Mouse (Mus musculus) hindbrain, postnatal 0 days (tissue): ENCODE data around the gene Ftl1. TPM values are rescaled to one million over a fixed set of nuclear protein-coding genes. Genes with fewer than 3 reads are reported as not detected.
"Not testable (repeated sequence)": the region's sequence is repeated elsewhere in the genome, so short reads cannot be mapped to it uniquely, and the experiment has no call there.

Experiments
- ATAC-seq: fragments of 200-750 bp; cut with Nextera tagmentation; 2 replicates; pipeline ENCODE4 v1.8.0; 2017; ENCODE audit warnings: mild to moderate bottlenecking, moderate TSS enrichment, moderate library complexity
- DNase-seq: peaks from one replicate; pipeline ENCODE4 v3.0.0-alpha.2; 2015; ENCODE audit warnings: low spot score
- H3K27ac ChIP-seq: fragments of 300-500 bp; sonication (generic); 2 replicates; pipeline ENCODE4 v1.5.1; 2014; ENCODE audit warnings: mild to moderate bottlenecking
- H3K27me3 ChIP-seq: fragments of 300-500 bp; sonication (generic); 2 replicates; pipeline ENCODE4 v1.6.1; 2014; ENCODE audit warnings: low read length, mixed read lengths; ENCODE audit not compliant: insufficient read depth
- H3K36me3 ChIP-seq: fragments of 300-500 bp; sonication (generic); 2 replicates; pipeline ENCODE4 v1.6.1; 2014; ENCODE audit warnings: low read length, mixed read lengths; ENCODE audit not compliant: insufficient read depth
- H3K4me1 ChIP-seq: fragments of 300-500 bp; sonication (generic); 2 replicates; pipeline ENCODE4 v1.6.1; 2014; ENCODE audit warnings: antibody characterized with exemption, low read length, mixed read lengths; ENCODE audit not compliant: insufficient read depth
- H3K4me2 ChIP-seq: fragments of 300-500 bp; sonication (generic); 2 replicates; pipeline ENCODE4 v1.6.1; 2014; ENCODE audit warnings: low read depth, mild to moderate bottlenecking, low read length, moderate library complexity, mixed read lengths
- H3K4me3 ChIP-seq: fragments of 300-500 bp; sonication (generic); 2 replicates; pipeline ENCODE4 v1.5.1; 2014; ENCODE audit warnings: low read length
- H3K9ac ChIP-seq: fragments of 300-500 bp; sonication (generic); replicated peaks from 2 replicates; pipeline ENCODE4 v1.6.1; 2014; ENCODE audit warnings: mild to moderate bottlenecking, low read length, moderate library complexity, mixed read lengths
- H3K9me3 ChIP-seq: fragments of 300-500 bp; sonication (generic); 2 replicates; pipeline ENCODE4 v1.6.1; 2016; ENCODE audit warnings: low read length, mixed read lengths
- CTCF ChIP-seq: IDR thresholded peaks from 2 replicates; pipeline ENCODE4 v1.5.1; 2016; ENCODE audit warnings: antibody characterized with exemption, control low read depth, low read depth
- whole genome bisulfite sequencing: fragments of 180-500 bp; shearing (Covaris S2); extraction: QIAGEN DNeasy Blood & Tissue Kit; methylation state at CpG from one replicate; pipeline ENCODE4 v1.1.7; 2014; 5-methylcytosine and 5-hydroxymethylcytosine counted together
- polyA plus RNA-seq: library from polyadenylated mRNA; unstranded; fragments of >200 nt; fragmentation: Nextera tagmentation; extraction: Ambion mirVana; gene quantifications from 2 replicates; pipeline ENCODE4 v1.2.1, GENCODE M21; 2015
- total RNA-seq: library from RNA; depleted of rRNA; stranded (reverse); fragments of >200 nt; gene quantifications from 2 replicates; pipeline ENCODE4 v1.2.3, GENCODE M21; 2014

The Ftl1 gene
- total and polyA plus RNA-seq, 2 experiments from 2014 or later, result 2,255 to 4,668 TPM

GRCm38 (mm10) chr7:45486761-45487415 is 27.2 kb upstream of the Ftl1 start, which contains the start of gene Gm45808:
TSS of gene Gm45808 (minus strand) at chr7:45486811.
- no peak within 1 kb of the TSS for H3K27ac ChIP-seq
- no peak for DNase-seq
- ATAC-seq, result no peak
- H3K9me3 ChIP-seq, result no peaks in the 10 kb centered on the region
- no peak within 1 kb of the TSS for H3K4me3 ChIP-seq
- H3K27me3 ChIP-seq, result no peaks in the 10 kb centered on the region
- no peak within 1 kb of the TSS for H3K9ac ChIP-seq
- 81% methylated on average over 12 of the region's 12 CpGs for whole genome bisulfite sequencing
- TF ChIP-seq CTCF, result no peak
- H3K36me3 ChIP-seq, result no peaks in the 10 kb centered on the region
- H3K4me2 ChIP-seq, result no peak within 1 kb of the TSS; the same call in 1 of the 2 replicates
- H3K4me1 ChIP-seq, result no peaks in the 10 kb centered on the region

- no peaks in the 10 kb centered on the region for H3K27me3 ChIP-seq
- 89% methylated on average over 7 of the region's 7 CpGs for WGBS
- H3K36me3 ChIP-seq, result no peaks in the 10 kb centered on the region
- H3K9me3 ChIP-seq, result no peaks in the 10 kb centered on the region
- H3K4me1 ChIP-seq, result no peaks in the 10 kb centered on the region
- no peak for TF ChIP-seq CTCF
- H3K27ac ChIP-seq, result no peak overlapping the region
- H3K4me2 ChIP-seq, result no peak overlapping the region
- DNase-seq, result no peak
- no peak overlapping the region for H3K4me3 ChIP-seq
- ATAC-seq, result no peak
- H3K9ac ChIP-seq, result no peak overlapping the region
Observed at GRCm38 (mm10) chr7:45486158-45486557, 26.5 kb upstream of the Ftl1 start.

GRCm38 (mm10) chr7:45484985-45485384 is 25.3 kb upstream of the Ftl1 start:
- not testable (repeated sequence) for H3K36me3 ChIP-seq, H3K27ac ChIP-seq, H3K4me3 ChIP-seq, H3K4me1 ChIP-seq, H3K9ac ChIP-seq, H3K4me2 ChIP-seq, H3K27me3 ChIP-seq, DNase-seq, H3K9me3 ChIP-seq, ATAC-seq
- 92% methylated on average over 5 of the region's 5 CpGs for WGBS

- 91% methylated on average over 1 of the region's 1 CpGs for whole genome bisulfite sequencing
- no peak overlapping the region for H3K4me2 ChIP-seq
- DNase-seq, result no peak
- H3K27me3 ChIP-seq, result no peaks in the 10 kb centered on the region
- H3K4me3 ChIP-seq, result no peak overlapping the region
- no peak overlapping the region for H3K27ac ChIP-seq
- H3K36me3 ChIP-seq, result no peaks in the 10 kb centered on the region
- H3K9me3 ChIP-seq, result no peaks in the 10 kb centered on the region
- ATAC-seq, result no peak
- H3K4me1 ChIP-seq, result no peaks in the 10 kb centered on the region
- H3K9ac ChIP-seq, result no peak overlapping the region
- no peak for TF ChIP-seq CTCF
Observed at GRCm38 (mm10) chr7:45482166-45482565, 22.5 kb upstream of the Ftl1 start.

DNA sequence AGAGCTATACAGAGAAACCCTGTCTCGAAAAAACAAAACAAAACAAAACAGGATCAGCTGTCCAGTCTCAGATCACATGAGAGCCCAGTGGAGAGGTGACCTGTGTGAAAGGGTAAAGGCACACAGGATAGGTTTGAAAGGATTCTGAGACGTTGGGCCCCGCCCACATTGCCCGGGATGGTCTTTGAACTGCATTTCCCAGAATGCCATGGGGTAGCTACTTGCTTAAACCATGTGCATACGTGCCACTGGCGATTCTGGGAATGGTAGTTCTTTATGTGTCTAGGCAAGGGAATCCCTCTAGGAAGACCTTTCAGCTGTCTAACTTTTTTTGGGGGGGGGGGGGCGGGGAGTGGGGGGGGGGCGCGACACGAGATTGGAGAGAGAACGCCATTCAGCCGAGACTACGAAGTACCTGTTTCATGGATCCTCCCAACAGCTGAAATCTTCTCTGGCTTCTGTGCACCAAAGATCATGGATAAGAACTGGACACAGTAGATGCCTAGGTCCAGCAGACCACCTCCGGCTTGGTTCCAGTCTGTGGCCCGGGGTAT is 21.8 kb upstream of the Ftl1 start, which contains the start of gene Tulp2:
Gene Tulp2 (plus strand): TSS at position 504 of the 554 bp plus-strand sequence.
- WGBS, result 51% methylated on average over 15 of the region's 15 CpGs
- TF ChIP-seq CTCF, result no peak
- Histone ChIP-seq H3K27ac (no peak within 1 kb of the TSS), H3K4me3 (no peak within 1 kb of the TSS), H3K9me3 (no peaks in the 10 kb centered on the region), H3K4me1 (no peaks in the 10 kb centered on the region), H3K27me3 (no peaks in the 10 kb centered on the region), H3K9ac (no peak within 1 kb of the TSS), H3K36me3 (no peaks in the 10 kb centered on the region), H3K4me2 (no peak within 1 kb of the TSS)
- peak; percentile 87 for ATAC-seq
- peak; percentile 76 for DNase-seq

- 73% methylated on average over 3 of the region's 4 CpGs for WGBS
- not testable (repeated sequence) for ATAC-seq, H3K36me3 ChIP-seq
Observed at GRCm38 (mm10) chr7:45480310-45480709, 20.6 kb upstream of the Ftl1 start.

DNA sequence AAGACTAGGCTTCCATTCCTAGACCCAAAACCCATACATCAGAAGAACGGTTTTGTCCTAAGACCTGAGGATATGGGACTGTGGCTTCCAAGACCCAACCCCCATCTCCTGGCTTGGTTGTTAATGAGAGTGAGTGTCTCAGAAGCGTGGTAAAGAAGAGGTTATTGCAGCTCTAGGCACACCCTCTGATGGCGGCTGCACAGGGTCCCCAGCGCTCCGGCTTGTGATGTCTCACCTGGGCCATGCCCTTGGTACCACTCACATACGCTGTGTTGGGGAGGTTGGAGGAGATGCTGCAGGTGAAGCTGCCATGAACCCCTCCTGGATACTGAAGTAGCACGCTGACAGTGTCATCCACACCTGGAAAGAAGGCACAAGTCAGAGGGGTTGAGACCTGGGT is 19.1 kb upstream of the Ftl1 start:
- 96% methylated on average over 7 of the region's 7 CpGs for WGBS
- no peak for ATAC-seq
- no peaks in the 10 kb centered on the region for H3K4me1 ChIP-seq

More at GRCm38 (mm10) chr7:45480310-45480709, 20.6 kb upstream of the Ftl1 start:
- H3K4me2 ChIP-seq, H3K4me3 ChIP-seq, DNase-seq, H3K27me3 ChIP-seq, H3K4me1 ChIP-seq, H3K9me3 ChIP-seq, H3K9ac ChIP-seq, H3K27ac ChIP-seq: not testable (repeated sequence)

More for the DNA sequence above, 19.1 kb upstream of the Ftl1 start:
- Histone ChIP-seq H3K36me3 (no peaks in the 10 kb centered on the region), H3K27me3 (no peaks in the 10 kb centered on the region), H3K9ac (no peak overlapping the region), H3K9me3 (no peaks in the 10 kb centered on the region), H3K27ac (no peak overlapping the region), H3K4me3 (no peak overlapping the region), H3K4me2 (no peak overlapping the region)
- no peak for DNase-seq
- TF ChIP-seq CTCF, result no peak
